Mouse (Mus musculus): Measurements from ENCODE around the gene Prpf3. TPM values are rescaled to one million over a fixed set of nuclear protein-coding genes. Genes with fewer than 3 reads are reported as not detected.

Prpf3 gene
- polyA plus RNA-seq, 1 experiment, result 34.9 TPM

DNA sequence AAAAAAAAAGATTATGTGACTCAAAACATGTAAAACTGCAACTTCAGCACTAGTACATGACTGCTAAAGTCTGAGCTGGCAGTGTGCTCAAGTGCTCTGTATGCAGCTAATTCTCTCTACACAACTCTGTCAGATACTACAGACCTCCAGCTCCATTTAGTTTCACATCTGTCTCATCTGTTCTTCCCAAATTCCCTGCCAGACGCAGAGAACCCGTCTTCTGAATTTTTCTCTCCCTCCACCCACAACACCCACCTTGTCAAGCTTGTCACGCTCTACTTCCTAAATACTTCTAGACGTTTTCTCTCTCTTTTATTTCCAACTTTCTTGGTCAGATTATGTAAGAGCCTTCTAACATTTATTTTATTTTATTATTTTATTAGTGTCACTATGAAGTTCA lies 56.9 kb downstream of the Prpf3 start:
- Histone ChIP-seq H3K4me3 (ENCODE audit: insufficient read depth, low read length) (no peak overlapping the region), H3K4me1 (ENCODE audit: control insufficient read depth, insufficient read depth, low read length) (peaks cover 14% of the 10 kb centered on the region), H3K27ac (ENCODE audit: insufficient read depth, low read depth, low read length) (no peak overlapping the region)
- TF ChIP-seq POLR2A (IDR thresholded peaks at IDR 0.05; ENCODE audit: borderline replicate concordance, low read depth, low read length) (no peak), CTCF (IDR thresholded peaks at IDR 0.05; ENCODE audit: low read depth, low read length) (no peak)

DNA sequence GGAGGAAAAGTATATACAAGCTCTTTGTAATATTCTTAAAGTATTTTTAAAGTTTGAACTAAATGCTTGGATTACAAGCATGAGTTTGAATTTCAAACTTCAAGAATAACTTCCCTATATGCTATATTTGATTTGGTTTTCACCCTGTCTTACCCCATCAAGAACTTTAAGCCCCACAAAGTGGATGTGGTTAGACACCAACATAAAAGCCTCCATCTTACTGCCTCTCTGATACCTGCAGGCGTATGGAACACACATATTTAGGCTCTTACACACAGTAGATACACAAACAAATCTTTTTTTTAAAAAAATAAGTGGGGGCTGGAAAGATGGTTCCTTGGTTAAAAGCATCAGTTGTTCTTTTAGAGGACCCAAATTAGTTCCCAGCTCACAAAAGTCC lies 61.4 kb downstream of the Prpf3 start:
- no peak overlapping the region for H3K4me3 ChIP-seq (ENCODE audit: insufficient read depth, low read length)
- H3K27ac ChIP-seq (ENCODE audit: insufficient read depth, low read depth, low read length), result no peak overlapping the region
- H3K4me1 ChIP-seq (ENCODE audit: control insufficient read depth, insufficient read depth, low read length), result peaks cover 11% of the 10 kb centered on the region
- TF ChIP-seq CTCF (IDR thresholded peaks at IDR 0.05; ENCODE audit: low read depth, low read length) (no peak), POLR2A (IDR thresholded peaks at IDR 0.05; ENCODE audit: borderline replicate concordance, low read depth, low read length) (no peak)

DNA sequence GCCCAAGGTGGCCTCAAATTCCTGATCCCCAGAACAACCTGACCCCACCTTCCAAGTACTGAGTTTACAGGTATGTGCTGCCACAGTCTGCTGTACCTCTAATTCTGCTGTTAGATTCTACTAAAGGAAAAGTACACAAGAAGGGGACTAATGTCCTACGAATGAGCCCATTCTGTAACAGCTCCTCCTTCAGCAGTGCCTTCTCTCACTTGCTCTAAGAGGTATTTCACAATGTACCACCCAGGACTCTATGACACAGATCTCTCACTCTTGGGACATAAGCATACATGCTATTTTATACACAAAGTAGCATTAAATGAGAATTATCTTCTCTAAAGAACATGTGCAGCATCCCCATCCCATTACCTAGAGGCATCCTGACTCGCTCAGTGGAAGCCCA lies 62.0 kb downstream of the Prpf3 start:
- TF ChIP-seq CTCF (IDR thresholded peaks at IDR 0.05; ENCODE audit: low read depth, low read length), result no peak
- TF ChIP-seq POLR2A (IDR thresholded peaks at IDR 0.05; ENCODE audit: borderline replicate concordance, low read depth, low read length), result no peak
- Histone ChIP-seq H3K27ac (ENCODE audit: insufficient read depth, low read depth, low read length) (no peak overlapping the region), H3K4me3 (ENCODE audit: insufficient read depth, low read length) (no peak overlapping the region), H3K4me1 (ENCODE audit: control insufficient read depth, insufficient read depth, low read length) (peaks cover 9% of the 10 kb centered on the region)

DNA sequence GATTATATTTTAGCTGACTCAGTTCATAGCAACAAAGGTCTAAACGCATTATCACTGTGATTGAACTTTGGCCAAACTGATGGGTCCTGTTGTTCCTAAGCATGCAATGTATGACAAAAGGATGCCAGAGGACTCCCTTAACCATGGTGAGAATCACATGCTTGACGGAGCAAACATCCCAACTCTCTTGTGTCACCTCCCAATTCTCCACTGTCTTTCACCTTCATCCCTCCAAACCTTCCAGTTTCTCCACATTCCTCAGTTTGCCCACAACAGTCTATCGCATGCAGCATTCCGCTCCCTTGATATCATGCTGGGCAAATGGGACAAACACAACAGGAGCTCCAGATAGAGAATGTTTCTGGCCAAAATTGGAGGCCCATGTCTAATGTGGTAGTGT lies 70.2 kb downstream of the Prpf3 start:
- no peak overlapping the region for H3K27ac ChIP-seq (ENCODE audit: insufficient read depth, low read depth, low read length)
- no peak for TF ChIP-seq CTCF (IDR thresholded peaks at IDR 0.05; ENCODE audit: low read depth, low read length)
- no peak for TF ChIP-seq POLR2A (IDR thresholded peaks at IDR 0.05; ENCODE audit: borderline replicate concordance, low read depth, low read length)
- no peak overlapping the region for H3K4me3 ChIP-seq (ENCODE audit: insufficient read depth, low read length)
- 0 out of 2 replicates have a peak, but pooled peaks cover 3% of the 10 kb centered on the region for H3K4me1 ChIP-seq (ENCODE audit: control insufficient read depth, insufficient read depth, low read length)

Other genes with a start within 250 kb of the Prpf3 start
- gene Ensa, start 230.9 kb downstream of the Prpf3 start, polyA plus RNA-seq (2012; ENCODE audit: insufficient read depth, insufficient read length, missing spikeins), result 99.2 and 115 TPM in 2 replicates
- 565 and 578 TPM in 2 replicates for gene Mcl1, start 197.1 kb downstream of the Prpf3 start, polyA plus RNA-seq (2012; ENCODE audit: insufficient read depth, insufficient read length, missing spikeins)
- 2.4 and 2.6 TPM in 2 replicates for gene Adamtsl4, start 168.0 kb downstream of the Prpf3 start, polyA plus RNA-seq (2012; ENCODE audit: insufficient read depth, insufficient read length, missing spikeins)
- 155 and 159 TPM in 2 replicates for gene Ecm1, start 116.3 kb downstream of the Prpf3 start, polyA plus RNA-seq (2012; ENCODE audit: insufficient read depth, insufficient read length, missing spikeins)
- 27.0 and 27.8 TPM in 2 replicates for gene Tars2, start 95.7 kb downstream of the Prpf3 start, polyA plus RNA-seq (2012; ENCODE audit: insufficient read depth, insufficient read length, missing spikeins)
- 24.4 and 29.0 TPM in 2 replicates for gene Rprd2, start 37.0 kb downstream of the Prpf3 start, polyA plus RNA-seq (2012; ENCODE audit: insufficient read depth, insufficient read length, missing spikeins)
- 227 and 228 TPM in 2 replicates for gene Mrps21, start 15.6 kb upstream of the Prpf3 start, polyA plus RNA-seq (2012; ENCODE audit: insufficient read depth, insufficient read length, missing spikeins)
- 1.6 and 1.7 TPM in 2 replicates for gene Ciart, start 26.4 kb upstream of the Prpf3 start, polyA plus RNA-seq (2012; ENCODE audit: insufficient read depth, insufficient read length, missing spikeins)
- 145 and 162 TPM in 2 replicates for gene BC028528, start 36.1 kb upstream of the Prpf3 start, polyA plus RNA-seq (2012; ENCODE audit: insufficient read depth, insufficient read length, missing spikeins)
- gene Aph1a, start 38.1 kb upstream of the Prpf3 start, polyA plus RNA-seq (2012; ENCODE audit: insufficient read depth, insufficient read length, missing spikeins), result 116 and 118 TPM in 2 replicates
- gene Car14, start 48.8 kb upstream of the Prpf3 start, polyA plus RNA-seq (2012; ENCODE audit: insufficient read depth, insufficient read length, missing spikeins), result not detected in 2 replicates
- 134 and 150 TPM in 2 replicates for gene Anp32e, start 73.4 kb upstream of the Prpf3 start, polyA plus RNA-seq (2012; ENCODE audit: insufficient read depth, insufficient read length, missing spikeins)
- gene Plekho1, start 140.1 kb upstream of the Prpf3 start, polyA plus RNA-seq (2012; ENCODE audit: insufficient read depth, insufficient read length, missing spikeins), result 298 and 305 TPM in 2 replicates
- 18.6 and 22.9 TPM in 2 replicates for gene Vps45, start 202.6 kb upstream of the Prpf3 start, polyA plus RNA-seq (2012; ENCODE audit: insufficient read depth, insufficient read length, missing spikeins)
- gene Otud7b, start 248.6 kb upstream of the Prpf3 start, polyA plus RNA-seq (2012; ENCODE audit: insufficient read depth, insufficient read length, missing spikeins), result 4.7 and 5.1 TPM in 2 replicates